Mouse (Mus musculus) ES-E14 (cell line): ENCODE measurements around the gene Psmb7. TPM values are rescaled to one million over a fixed set of nuclear protein-coding genes. Genes with fewer than 3 reads are reported as not detected.

ENCODE experiments used
- DNase-seq: peaks from one replicate; pipeline ENCODE4 v3.0.0-alpha.2; 2013; ENCODE audit warnings: low read depth, low spot score
- H3K27ac ChIP-seq: 2 replicates; pipeline ENCODE4 v1.5.1; 2012; ENCODE audit warnings: low read depth, mild to moderate bottlenecking, low read length, moderate library complexity, mixed read lengths; ENCODE audit not compliant: poor library complexity, insufficient read depth, severe bottlenecking
- H3K36me3 ChIP-seq: 2 replicates; pipeline ENCODE4 v1.6.1; 2012; ENCODE audit warnings: mild to moderate bottlenecking, low read length, moderate library complexity, mixed read lengths; ENCODE audit not compliant: control insufficient read depth, poor library complexity, insufficient read depth, severe bottlenecking
- H3K4me1 ChIP-seq, 2 experiments: fragments of 150-350 bp in 1 of 2; sonication (generic) in 1 of 2; 2 replicates each; pipeline ENCODE4 v1.6.1; 2012; ENCODE audit warnings: low read length in 2 of 2, mild to moderate bottlenecking in 1 of 2, mixed read lengths in 1 of 2; ENCODE audit not compliant: control insufficient read depth in 2 of 2, insufficient read depth in 2 of 2, poor library complexity in 1 of 2
- H3K4me3 ChIP-seq, 2 experiments: fragments of 150-350 bp in 1 of 2; sonication (generic) in 1 of 2; 2 replicates each; pipeline ENCODE4 v1.5.1; 2012; ENCODE audit warnings: low read length in 2 of 2, low read depth in 1 of 2, mild to moderate bottlenecking in 1 of 2, mixed read lengths in 1 of 2; ENCODE audit not compliant: insufficient read depth in 1 of 2, poor library complexity in 1 of 2, severe bottlenecking in 1 of 2
- H3K9ac ChIP-seq: 2 replicates; pipeline ENCODE4 v1.6.1; 2012; ENCODE audit warnings: low read depth, mild to moderate bottlenecking, low read length, mixed read lengths; ENCODE audit not compliant: poor library complexity, insufficient read depth, severe bottlenecking
- H3K9me3 ChIP-seq: fragments of 150-350 bp; sonication (generic); 2 replicates; pipeline ENCODE4 v1.6.1; 2012; ENCODE audit warnings: low read depth, mild to moderate bottlenecking, low read length; ENCODE audit not compliant: control insufficient read depth, insufficient read depth
- CHD2 ChIP-seq: IDR thresholded peaks from 2 replicates; pipeline ENCODE4 v1.6.1; 2014; ENCODE audit warnings: mild to moderate bottlenecking, low read depth, low read length, inconsistent platforms
- HCFC1 ChIP-seq: IDR thresholded peaks from 2 replicates; pipeline ENCODE4 v1.6.1; 2012; ENCODE audit warnings: low read length, inconsistent platforms, borderline replicate concordance; ENCODE audit not compliant: insufficient read depth
- MAFK ChIP-seq: IDR thresholded peaks from 2 replicates; pipeline ENCODE4 v1.6.1; 2014; ENCODE audit warnings: mild to moderate bottlenecking, low read depth, low read length, inconsistent platforms; ENCODE audit not compliant: insufficient read depth
- ZC3H11A ChIP-seq: IDR thresholded peaks from 2 replicates; pipeline ENCODE4 v1.6.1; 2012; ENCODE audit warnings: low read depth, mild to moderate bottlenecking, inconsistent platforms, low read length, borderline replicate concordance
- ZNF384 ChIP-seq: IDR thresholded peaks from 2 replicates; pipeline ENCODE4 v1.6.1; 2012; ENCODE audit warnings: low read depth, low read length, inconsistent platforms
- in situ Hi-C, 2 experiments: fragments of 600-800 bp; cut with MboI; formaldehyde crosslinking; loops; one replicate each; pipeline ENCODE4 v1.15.1; 2025; ENCODE audit warnings: low sequenced_read_pairs in 2 of 2, inconsistent platforms in 1 of 2; ENCODE audit not compliant: unreplicated experiment in 2 of 2
- total RNA-seq: library from RNA; depleted of rRNA; stranded (reverse); fragments of 300-350 nt; gene quantifications from 2 replicates; pipeline ENCODE4 v1.2.3, GENCODE M21; 2012

Gene Psmb7
- total RNA-seq, 1 experiment: 382 TPM

DNA sequence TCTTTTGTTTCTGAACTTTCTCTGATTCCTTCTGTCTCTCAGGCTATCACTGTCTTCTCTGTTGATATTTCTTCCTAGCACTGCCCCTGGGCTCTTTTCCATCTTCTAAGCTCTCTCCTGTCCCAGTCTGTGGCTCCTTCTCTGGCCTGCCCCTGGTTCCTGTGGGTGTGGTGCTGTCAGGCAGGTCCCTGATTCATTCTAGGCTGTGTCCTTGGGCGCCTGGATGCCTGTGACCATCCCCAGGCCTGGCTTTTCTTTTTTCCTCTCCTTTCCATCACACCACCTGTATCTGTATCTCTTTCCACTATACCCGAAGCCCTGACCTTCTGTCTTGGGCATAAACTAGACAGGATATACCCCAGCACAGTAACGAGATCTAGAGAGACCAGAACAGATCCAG is 41.9 kb upstream of the Psmb7 start:
- H3K4me1 ChIP-seq: no peaks in the 10 kb centered on the region; a peak in 1 of 4 replicates
- no peak overlapping the region for H3K9ac ChIP-seq
- DNase-seq: no peak
- H3K27ac ChIP-seq: no peak overlapping the region
- no peaks in the 10 kb centered on the region for H3K9me3 ChIP-seq
- in situ Hi-C loops: no loop called here
- no peaks in the 10 kb centered on the region for H3K36me3 ChIP-seq
- TF ChIP-seq ZNF384 (no peak), CHD2 (no peak), ZC3H11A (no peak), HCFC1 (no peak), MAFK (no peak)
- H3K4me3 ChIP-seq: no peak overlapping the region

DNA sequence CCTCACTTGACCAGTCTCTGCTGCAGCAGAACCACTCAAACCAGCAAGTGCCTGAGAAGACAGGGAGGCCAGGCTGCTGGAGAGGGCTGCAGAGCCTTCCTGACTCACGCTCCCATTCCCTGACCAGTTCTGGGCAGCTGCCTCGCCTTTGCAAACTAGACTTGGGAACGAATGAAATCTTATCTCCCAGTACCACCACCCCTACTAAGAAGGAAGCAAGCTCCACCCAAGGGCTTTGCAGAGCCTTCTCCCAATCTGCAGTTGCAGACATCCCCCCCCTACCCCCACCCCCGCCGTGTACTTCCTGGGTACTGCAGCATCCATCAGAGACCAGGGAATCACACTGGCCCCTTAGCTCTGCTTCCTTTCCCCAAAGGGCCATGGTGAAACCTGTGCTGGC is 39.2 kb upstream of the Psmb7 start:
- Histone ChIP-seq H3K4me1 (no peaks in the 10 kb centered on the region), H3K9ac (no peak overlapping the region), H3K4me3 (no peak overlapping the region), H3K9me3 (no peaks in the 10 kb centered on the region), H3K27ac (no peak overlapping the region), H3K36me3 (no peaks in the 10 kb centered on the region)
- TF ChIP-seq HCFC1 (no peak), ZC3H11A (no peak), ZNF384 (no peak), MAFK (no peak), CHD2 (no peak)
- in situ Hi-C loops: no loop called here
- DNase-seq: no peak

DNA sequence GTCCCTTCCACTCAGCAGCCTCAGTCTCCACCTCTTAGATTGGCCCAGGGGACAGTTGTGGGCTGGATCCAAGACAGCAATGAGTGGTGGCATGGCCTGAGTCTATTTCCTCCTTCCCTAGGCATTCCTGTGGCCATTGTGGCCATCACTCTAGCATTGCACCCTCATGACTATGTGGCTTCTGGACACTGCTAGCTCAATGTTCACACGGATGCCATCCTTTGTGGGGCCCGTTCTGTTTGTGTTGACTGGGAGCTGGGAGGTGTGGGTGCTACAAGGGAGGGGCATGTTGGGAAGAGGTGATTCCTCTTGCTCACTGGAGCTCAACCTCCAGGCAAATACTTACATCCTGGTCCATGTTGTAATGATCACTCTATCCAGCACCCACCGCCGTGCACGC is 38.3 kb upstream of the Psmb7 start:
- no peaks in the 10 kb centered on the region for H3K9me3 ChIP-seq
- H3K27ac ChIP-seq: no peak overlapping the region
- H3K36me3 ChIP-seq: no peaks in the 10 kb centered on the region
- in situ Hi-C loops: no loop called here
- H3K4me1 ChIP-seq: no peaks in the 10 kb centered on the region
- no peak overlapping the region for H3K9ac ChIP-seq
- H3K4me3 ChIP-seq: no peak overlapping the region
- DNase-seq: no peak
- no peak for TF ChIP-seq ZNF384
- TF ChIP-seq ZC3H11A: no peak
- TF ChIP-seq MAFK: no peak
- TF ChIP-seq HCFC1: no peak
- no peak for TF ChIP-seq CHD2

DNA sequence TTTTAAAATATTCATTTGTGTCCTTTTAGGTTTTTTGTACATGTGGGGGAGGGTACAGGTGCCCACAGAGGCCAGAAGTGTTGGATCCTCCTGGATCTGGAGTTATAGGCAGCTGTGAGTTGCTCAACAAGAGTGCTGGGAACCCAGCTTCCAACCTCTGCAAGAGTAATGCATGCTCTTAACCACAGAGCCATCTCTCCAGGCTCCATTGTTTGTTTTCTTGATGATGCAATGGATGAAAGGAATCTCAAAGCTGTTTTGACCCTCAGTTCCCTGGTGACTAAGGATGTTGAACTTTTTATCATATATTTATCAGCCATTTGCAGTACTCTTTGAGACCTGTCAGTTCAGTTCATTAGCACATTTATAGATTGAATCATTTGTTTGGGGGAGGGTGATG is 35.1 kb upstream of the Psmb7 start:
- Histone ChIP-seq H3K27ac (no peak overlapping the region), H3K4me3 (no peak overlapping the region), H3K36me3 (no peaks in the 10 kb centered on the region), H3K9ac (no peak overlapping the region), H3K9me3 (no peaks in the 10 kb centered on the region), H3K4me1 (peaks cover 0 to 6% of the 10 kb centered on the region in 2 experiments; a peak in 1 of 4 replicates)
- TF ChIP-seq MAFK (no peak), ZC3H11A (no peak), ZNF384 (no peak), HCFC1 (no peak), CHD2 (no peak)
- in situ Hi-C loops: no loop called here
- DNase-seq: no peak
